Mouse (Mus musculus): ENCODE results near the gene Mrgprh.

- no peak for TF ChIP-seq CTCF (IDR thresholded peaks at IDR 0.05; ENCODE audit: control insufficient read depth, insufficient read depth, low read length)
- no peak for TF ChIP-seq POLR2A (IDR thresholded peaks at IDR 0.05; ENCODE audit: borderline replicate concordance, control insufficient read depth, low read depth, low read length)
Observed at GRCm38 (mm10) chr17:12857395-12857794, 18.4 kb upstream of the Mrgprh start.
